ENCODE assay signal across 8 mouse cellular contexts in the genomic region with DNA sequence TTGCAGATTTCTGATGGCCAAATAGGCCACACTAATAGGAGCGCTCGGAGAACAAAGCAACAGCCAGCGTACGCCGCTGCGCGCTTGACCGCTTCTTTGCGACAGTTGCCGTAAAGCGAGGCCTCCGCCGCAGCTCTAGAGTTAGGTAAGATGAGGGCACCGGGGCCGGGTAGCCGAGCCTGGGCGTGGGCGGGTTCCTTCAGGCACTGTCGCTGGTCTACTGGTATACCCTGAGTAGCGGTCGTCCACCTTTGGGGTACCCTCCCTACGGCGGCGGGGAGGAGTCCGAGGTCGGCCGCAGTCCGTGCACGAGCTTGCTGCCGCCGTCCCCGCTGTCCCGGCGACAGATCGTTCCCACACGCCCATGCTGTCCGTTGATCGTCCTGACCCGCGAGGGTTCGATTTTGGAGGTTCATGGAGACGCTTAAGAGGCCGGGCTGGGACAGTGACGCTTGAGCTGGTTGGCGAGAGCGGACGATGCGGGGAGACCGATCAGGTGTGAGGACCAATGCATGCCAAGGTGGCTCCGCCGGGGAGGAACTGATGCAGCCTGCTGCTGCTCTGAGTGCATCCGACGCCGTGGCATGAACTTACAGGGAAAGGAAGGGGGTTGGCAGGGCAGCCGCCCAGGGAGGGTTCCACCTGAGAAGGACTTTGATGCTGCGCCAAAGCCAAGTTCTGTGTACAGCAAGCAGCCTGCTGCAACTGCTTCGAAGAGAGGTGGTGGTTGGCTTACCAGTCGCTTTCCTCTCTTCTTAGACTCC. TPM values are rescaled to one million over a fixed set of nuclear protein-coding genes. Genes with fewer than 3 reads are reported as not detected.
DNase-seq lines count a peak whose midpoint lies in the region; ATAC-seq and TF ChIP-seq lines count a peak whose summit lies in the region.

No protein-coding gene starts in this region.

- no peak for TF ChIP-seq CTCF in gastrocnemius, adult 2 months (IDR thresholded peaks at IDR 0.05)
- no peak for TF ChIP-seq CTCF in hindbrain, postnatal 0 days (IDR thresholded peaks at IDR 0.05; ENCODE audit: low read depth)
- no peak for TF ChIP-seq CTCF in left cerebral cortex, adult 2 months (IDR thresholded peaks at IDR 0.05)

- peak; percentile 91 for ATAC-seq in common myeloid progenitor, adult 5-6 weeks (replicated peaks; ENCODE audit: low read depth, poor library complexity, severe bottlenecking)
- ATAC-seq in hindbrain, postnatal 0 days = peak; percentile 96
- peak; percentile 95 for ATAC-seq in megakaryocyte, adult 5-6 weeks (ENCODE audit: poor library complexity, severe bottlenecking)

- no peaks in the 10 kb centered on the region for H3K36me3 ChIP-seq in hindbrain, postnatal 0 days (ENCODE audit: insufficient read depth, low read length)

- H3K4me2 ChIP-seq in hindbrain, postnatal 0 days (ENCODE audit: low read depth, low read length) = peak overlapping the region; percentile 75

- H3K9ac ChIP-seq in hindbrain, postnatal 0 days (replicated peaks; ENCODE audit: low read length) = peak overlapping the region; percentile 80

- peak overlapping the region; percentile 93 for H3K27ac ChIP-seq in gastrocnemius, adult 2 months
- H3K27ac ChIP-seq in hindbrain, postnatal 0 days = peak overlapping the region; percentile 87
- H3K27ac ChIP-seq in left cerebral cortex, adult 2 months = peak overlapping the region; percentile 95

- no peaks in the 10 kb centered on the region for H3K27me3 ChIP-seq in hindbrain, postnatal 0 days (ENCODE audit: insufficient read depth, low read length)

- no peaks in the 10 kb centered on the region for H3K9me3 ChIP-seq in hindbrain, postnatal 0 days (ENCODE audit: low read length)

- H3K4me3 ChIP-seq in gastrocnemius, adult 2 months = peak overlapping the region; percentile 79
- H3K4me3 ChIP-seq in hindbrain, postnatal 0 days (ENCODE audit: low read length) = peak overlapping the region; percentile 77
- peak overlapping the region; percentile 92 for H3K4me3 ChIP-seq in left cerebral cortex, adult 2 months

- H3K4me1 ChIP-seq in hindbrain, postnatal 0 days (ENCODE audit: insufficient read depth, low read length) = no peaks in the 10 kb centered on the region; the same call in 1 of the 2 replicates

- 7% methylated on average over 58 of the region's 58 CpGs for WGBS in hindbrain, postnatal 0 days

- peak; percentile 96 for DNase-seq in ZHBTc4 (ENCODE audit: low read depth, low spot score)
- peak; percentile 93 for DNase-seq in gastrocnemius, adult 2 months
- DNase-seq in hindbrain, postnatal 0 days (ENCODE audit: low spot score) = peak; percentile 97
- peak; percentile 90 to 91 for DNase-seq in left cerebral cortex, adult 2 months (ENCODE audit: extremely low spot score in 1 of 2, low spot score in 2 of 2)
- DNase-seq in right cerebral cortex, adult 2 months (ENCODE audit: low spot score in 2 of 2) = peak; percentile 91 to 95
- DNase-seq in urinary bladder, postnatal 14 days (ENCODE audit: low spot score) = peak; percentile 94

- intact Hi-C loops in gastrocnemius, adult 2 months (cut with DNase I) = no loop called here
- intact Hi-C loops in left cerebral cortex, adult 2 months (cut with DNase I) = loop anchor here (2.0 kb wide), 1 partner anchor 83 kb away; a partner anchor contains a TSS

RNA-seq across cellular contexts. Expression of a gene that starts 0.4 kb away (rescaled TPM):
- 6.3 and 6.9 TPM in 2 replicates for total RNA-seq in common myeloid progenitor, adult 5-6 weeks (2017)
- total RNA-seq in gastrocnemius, adult 2 months (2021) = 1 to 10 TPM; 6.6 to 10.0 TPM
- total RNA-seq in hindbrain, postnatal 0 days (2014; rRNA removed) = 12.3 and 13.2 TPM in 2 replicates
- 15.2 and 18.2 TPM in 2 replicates for polyA plus RNA-seq in hindbrain, postnatal 0 days (2015; fragmentation: Nextera tagmentation; extraction: Ambion mirVana)
- 10 to 100 TPM; 27.4 to 28.2 TPM for total RNA-seq in left cerebral cortex, adult 2 months (2021)
- total RNA-seq in megakaryocyte, adult 5-6 weeks (2015) = 2.5 and 3.9 TPM in 2 replicates
- 2.0 and 2.5 TPM in 2 replicates for total RNA-seq in megakaryocyte, adult 5-6 weeks (2017)

Comparison
In these comparisons a context has a peak if more than half of its experiments do, and no peak if none do; other contexts are left out.
1. Peak in every context shown above with its lines: DNase-seq, ATAC-seq, H3K4me3 ChIP-seq and H3K27ac ChIP-seq.